Mouse (Mus musculus) adrenal gland, postnatal 36 days (tissue): Measurements from ENCODE around the gene Fggy. TPM values are rescaled to one million over a fixed set of nuclear protein-coding genes. Genes with fewer than 3 reads are reported as not detected.
A peak's percentile ranks its signal among the peaks of the same experiment; 100 is the strongest.

Source experiments
- DNase-seq, 2 experiments: peaks; one replicate each; pipeline ENCODE4 v3.0.0; 2021; ENCODE audit warnings: mixed read lengths in 1 of 2
- total RNA-seq, 2 experiments: library from RNA; stranded (reverse); gene quantifications; 2 replicates each; pipeline ENCODE4 v1.2.3; 2021

The Fggy gene
- total RNA-seq, 2 experiments from 2014 or later: 39.7 to 68.0 TPM

GRCm38 (mm10) chr4:95729142-95729826 is 172.0 kb downstream of the Fggy start:
- no peak for DNase-seq

DNA sequence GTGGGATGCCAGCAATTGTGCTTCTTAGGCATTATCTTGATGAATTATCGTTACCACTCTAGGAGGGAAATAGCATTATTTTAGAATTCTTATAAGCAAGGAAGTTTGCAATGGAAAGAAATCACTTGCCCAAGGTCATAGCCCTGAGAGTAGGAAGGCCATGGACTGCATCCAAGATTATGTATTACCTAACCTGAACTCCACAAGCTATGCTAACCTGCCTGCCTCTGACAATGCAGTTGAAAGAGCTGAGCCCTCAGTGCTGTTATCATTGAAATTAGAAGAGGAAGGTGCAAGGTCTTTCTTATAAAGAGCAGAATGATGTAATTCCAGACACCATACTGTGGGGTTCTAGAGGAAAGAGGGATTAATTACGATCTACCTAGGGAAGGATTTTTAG is 173.8 kb downstream of the Fggy start:
- peak in 1 of 2 experiments; percentile 55 for DNase-seq

DNA sequence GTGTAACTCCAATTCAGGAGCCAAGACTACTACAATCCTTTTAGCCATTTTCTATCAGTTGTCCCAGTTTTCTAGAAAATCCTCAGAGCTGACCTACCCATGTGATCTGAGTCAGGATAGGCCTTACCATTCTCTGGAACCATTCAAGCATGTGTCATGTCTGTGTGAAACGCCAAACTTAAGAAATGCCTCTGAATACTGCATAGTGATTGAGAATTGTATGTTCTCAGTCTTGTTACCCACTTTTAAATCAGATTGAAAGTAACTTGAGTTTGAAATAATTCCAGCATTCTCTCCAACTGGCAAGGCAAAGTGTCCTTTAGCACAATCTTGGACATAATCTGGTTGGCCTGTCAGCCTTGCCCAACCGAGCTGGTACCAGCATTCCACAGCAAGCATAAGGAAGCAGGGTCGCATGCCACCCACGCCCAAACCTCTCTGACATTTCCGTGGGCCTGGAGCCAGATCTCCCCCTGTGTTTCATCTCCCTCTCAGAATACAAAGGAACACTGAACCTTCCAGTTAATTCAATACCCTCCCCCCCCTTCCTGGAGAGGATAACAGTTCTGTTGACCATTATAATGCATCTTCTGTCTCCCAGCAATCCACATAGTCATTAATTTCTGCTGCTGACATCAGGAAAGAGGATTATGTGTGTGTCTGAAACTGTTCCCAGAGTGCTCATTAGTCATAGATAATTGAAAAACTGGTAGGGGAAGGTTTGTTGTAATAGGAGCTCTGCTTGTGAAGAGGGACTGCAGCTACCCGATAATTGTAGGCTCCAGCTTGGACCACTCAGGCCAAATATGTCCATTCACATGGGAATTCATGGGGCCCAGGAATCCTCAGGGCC is 176.3 kb downstream of the Fggy start:
- peak in 1 of 2 experiments; percentile 62 for DNase-seq

- no peak for DNase-seq
Measured at GRCm38 (mm10) chr4:95735967-95736366, 178.7 kb downstream of the Fggy start.

DNA sequence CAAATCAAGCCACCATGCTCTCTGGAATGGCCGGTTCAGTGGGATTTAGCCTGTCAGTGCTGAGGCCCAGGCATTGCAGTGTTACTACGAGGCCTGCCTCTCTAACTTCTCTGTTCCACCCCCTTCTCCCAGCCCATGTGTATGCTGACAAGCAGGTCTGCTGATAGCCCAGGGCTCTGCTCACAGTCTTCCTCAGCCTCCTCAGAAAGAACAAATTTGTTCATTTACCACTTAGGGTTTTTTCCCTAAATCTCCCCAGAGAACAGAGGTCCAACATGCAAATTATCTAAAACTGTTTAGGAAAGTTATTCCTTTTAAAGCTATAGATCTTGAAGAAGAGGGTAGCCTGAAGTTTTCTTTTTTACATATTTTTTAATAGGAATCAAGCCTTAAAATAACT is 179.4 kb downstream of the Fggy start:
- no peak for DNase-seq

DNA sequence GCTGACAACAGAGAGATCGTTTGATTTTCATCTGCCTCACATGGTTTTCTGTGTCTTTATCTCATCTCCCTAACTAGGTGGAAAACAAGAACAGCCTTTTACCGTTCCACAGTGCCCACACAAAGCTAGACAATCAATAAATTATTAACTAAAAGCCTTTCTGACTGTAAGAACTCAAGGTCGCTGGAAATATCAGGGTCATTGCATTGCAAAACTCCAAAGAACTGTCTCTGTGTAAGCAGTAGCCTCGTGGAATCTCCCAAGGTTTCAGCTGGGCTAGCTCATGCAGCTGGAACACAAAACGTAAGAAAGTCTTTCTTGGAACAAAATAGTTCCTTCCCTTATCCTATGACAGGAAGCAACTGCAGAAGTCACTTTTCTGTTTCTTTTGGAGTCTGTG is 180.9 kb downstream of the Fggy start:
- peak; percentile 73 to 78 for DNase-seq

DNA sequence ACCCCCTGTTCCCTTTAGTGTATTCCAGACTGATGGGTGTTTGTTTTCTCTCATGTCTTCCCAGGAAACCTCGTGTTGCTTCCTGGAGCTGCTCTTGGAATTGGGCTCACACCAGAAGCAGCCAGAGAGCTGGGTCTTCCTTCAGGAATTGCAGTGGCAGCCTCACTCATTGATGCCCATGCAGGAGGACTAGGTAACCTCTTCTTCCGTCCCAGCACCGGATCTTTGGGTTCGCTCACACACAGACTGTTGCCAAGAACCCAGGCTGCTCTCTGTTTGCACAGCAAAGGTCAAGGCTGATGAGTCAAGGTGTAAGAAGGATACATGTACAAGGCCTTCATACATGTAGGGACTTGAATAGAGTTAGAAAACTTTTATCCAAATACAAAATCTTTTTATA is 181.4 kb downstream of the Fggy start:
- peak; percentile 68 to 73 for DNase-seq

- no peak for DNase-seq
Measured at GRCm38 (mm10) chr4:95741115-95741734, 183.9 kb downstream of the Fggy start.

GRCm38 (mm10) chr4:95742986-95743385 is 185.7 kb downstream of the Fggy start:
- DNase-seq: peak; percentile 23 to 36

DNA sequence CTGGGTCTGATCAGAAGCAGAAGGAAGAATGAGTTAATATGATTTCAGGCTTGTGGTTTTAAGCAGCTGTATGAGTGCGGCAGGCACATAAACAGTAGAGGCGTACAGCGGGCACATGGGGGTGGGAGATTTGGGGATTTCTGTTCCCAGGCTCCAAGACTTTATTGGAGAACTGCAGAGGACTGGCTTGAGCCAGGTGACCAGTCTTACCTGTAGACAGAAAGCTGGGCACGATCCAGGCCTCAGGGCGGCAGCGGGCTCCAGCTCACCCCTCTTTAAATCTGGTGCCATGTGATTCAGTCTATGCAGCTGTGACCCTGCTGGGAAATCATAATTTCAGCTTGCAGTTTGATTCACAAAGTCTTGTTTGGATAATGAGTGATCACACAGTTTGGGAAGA is 189.6 kb downstream of the Fggy start:
- no peak for DNase-seq

DNA sequence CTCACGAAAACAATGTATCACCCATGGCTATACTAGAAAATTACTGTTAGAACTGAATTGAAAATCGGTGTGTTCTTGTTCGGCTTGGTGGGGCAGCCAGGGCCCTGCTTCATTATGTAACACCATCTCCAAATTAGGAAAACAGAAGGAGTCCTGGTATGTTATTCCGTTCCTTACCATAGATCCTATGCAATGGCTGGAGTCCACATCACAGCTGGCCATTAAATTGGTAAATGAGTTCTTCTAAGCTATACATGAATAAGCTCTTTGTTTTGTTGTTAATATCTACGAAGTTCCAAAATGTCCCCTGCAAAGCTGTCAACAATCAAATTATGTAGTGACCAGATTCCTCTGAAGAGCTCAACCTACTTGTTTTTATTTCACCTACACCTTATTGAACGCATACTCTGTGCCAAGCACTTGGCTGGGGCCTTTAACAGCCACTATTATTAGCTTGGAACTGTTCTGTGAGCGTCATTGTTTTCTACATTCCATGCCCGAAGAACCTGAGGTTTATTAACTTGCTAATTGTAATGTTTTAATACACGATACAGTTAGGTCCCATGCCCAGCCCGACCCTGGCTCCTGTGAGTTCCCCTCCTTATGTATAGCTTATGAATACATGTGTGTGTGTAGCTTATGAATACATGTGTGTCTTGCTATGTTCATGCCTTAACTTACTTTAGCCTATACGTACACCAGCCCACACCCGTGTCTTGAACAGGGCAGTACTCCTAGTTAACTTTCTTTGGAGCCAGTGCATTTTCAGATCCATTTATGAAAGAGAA is 190.3 kb downstream of the Fggy start:
- DNase-seq: no peak

GRCm38 (mm10) chr4:95750186-95750585 is 192.9 kb downstream of the Fggy start:
- DNase-seq: no peak

DNA sequence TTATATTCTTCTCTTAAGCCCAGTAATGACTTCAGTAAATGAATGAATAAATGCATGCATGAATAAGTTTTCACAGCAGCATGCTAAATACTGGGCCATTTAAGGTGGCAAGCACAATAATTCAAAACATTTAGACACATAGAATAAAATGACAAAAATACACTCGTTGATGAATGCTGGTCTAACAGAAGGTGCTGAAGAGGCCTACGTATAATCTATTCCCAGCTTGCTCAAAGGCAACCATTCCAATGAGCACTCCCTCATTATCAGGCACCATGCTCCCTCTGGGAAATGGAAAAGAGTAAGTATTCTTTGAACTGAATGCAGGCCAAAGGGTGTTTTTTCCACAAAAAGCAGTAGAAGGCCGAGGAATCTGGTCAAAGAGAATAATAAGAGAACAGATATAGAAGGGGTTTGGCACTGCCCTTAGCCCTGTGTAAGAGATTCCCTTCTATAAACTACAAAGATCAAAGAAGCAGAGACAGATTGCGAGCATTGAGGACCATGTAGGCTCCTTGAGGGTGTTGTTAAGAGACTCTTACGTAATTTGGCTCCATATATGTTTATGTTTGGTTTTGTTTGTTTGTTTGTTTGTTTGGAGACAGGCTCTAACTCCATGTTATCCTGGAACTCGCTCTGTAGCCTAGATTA is 195.4 kb downstream of the Fggy start:
- DNase-seq: no peak

DNA sequence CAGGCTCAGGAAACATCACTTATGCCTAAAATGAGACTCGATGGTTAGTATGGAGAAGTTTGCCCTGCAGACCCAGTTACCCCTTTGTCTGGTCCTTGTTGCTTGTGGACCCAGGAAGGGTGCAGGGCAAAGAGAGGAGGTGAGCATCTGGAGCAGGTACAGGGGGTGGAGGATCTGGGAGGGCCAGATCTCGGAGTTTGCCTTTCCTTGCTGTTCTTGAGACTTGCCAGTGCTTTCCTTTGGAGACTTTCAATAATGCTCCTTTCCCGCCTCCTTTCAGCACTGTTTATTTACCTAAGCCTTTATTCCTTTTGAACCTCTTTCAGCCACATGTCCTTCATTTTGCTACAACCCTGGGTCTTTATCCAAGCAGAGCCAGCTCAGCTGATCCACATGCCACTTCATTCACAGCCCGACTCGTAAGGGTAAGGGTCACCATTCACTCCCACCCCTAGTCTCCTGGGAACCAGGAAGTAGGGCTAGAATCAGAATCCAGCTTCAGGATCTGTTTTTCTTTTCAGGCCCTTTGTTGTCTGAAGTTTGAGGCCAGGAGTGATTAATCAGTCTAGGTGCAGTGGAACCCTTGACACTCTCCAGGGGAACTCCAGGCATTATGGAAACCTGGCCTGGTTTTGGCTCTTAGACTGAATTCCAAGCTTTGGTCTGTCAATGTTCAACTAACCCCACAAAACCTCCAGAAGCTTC is 201.9 kb downstream of the Fggy start:
- no peak for DNase-seq

DNA sequence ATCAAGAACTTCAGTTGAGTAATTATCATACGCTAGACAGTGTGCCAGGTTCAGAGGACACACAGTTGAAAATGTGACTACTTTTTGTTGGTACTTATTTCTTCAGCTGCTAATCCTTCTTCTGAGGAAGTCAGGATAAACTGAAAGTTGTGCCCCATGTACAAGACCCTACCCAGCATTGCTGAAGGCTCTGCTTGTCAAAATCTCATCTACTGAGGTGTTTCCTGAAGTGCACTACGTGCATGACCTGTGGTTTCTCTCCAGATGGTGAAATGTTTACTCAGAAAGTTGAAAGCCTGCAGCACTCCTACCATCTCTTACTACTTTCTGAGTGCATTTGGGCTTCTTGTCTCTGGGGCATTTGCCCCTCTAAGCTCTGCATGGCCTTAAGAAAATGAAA is 208.1 kb downstream of the Fggy start:
- DNase-seq: no peak

DNA sequence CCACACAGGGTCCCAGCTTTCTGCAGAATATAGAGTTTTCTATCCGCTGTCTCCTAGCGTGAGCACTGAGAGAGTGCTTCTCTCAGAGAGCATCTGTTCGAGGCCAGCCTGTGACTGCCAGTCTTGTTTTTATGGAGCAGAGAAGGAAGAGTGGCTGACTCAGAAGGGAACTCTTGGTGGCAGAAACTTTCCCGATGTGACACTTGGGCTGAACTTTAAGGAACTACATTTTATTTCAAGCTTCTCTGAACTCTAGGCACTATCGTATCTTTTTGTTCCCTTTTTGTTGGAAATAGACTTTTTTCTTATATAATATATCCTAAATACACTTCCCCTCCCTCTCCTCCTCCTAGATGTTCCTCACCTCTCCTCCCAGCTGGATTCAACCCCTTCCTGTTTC is 213.2 kb downstream of the Fggy start:
- no peak for DNase-seq

DNA sequence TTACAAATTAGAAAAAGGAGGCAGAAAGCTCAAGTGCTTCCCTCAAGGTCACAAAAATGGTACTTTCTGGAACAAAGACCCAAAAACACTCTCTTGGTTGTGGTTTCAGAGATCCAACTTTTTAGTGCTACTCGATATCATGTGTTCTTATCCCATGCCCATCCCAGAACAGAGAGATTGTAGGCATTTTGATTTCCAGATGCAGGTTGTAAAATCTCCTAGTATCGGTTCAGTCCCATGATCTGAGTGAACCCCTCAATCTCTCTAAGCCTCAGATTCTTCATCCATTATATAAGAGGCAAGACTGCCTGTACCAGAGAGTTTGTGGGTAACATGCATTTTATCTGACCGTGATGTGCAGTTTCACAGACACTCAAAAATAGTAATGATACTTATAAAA is 214.2 kb downstream of the Fggy start:
- DNase-seq: no peak

GRCm38 (mm10) chr4:95771945-95772344 is 214.6 kb downstream of the Fggy start:
- no peak for DNase-seq

DNA sequence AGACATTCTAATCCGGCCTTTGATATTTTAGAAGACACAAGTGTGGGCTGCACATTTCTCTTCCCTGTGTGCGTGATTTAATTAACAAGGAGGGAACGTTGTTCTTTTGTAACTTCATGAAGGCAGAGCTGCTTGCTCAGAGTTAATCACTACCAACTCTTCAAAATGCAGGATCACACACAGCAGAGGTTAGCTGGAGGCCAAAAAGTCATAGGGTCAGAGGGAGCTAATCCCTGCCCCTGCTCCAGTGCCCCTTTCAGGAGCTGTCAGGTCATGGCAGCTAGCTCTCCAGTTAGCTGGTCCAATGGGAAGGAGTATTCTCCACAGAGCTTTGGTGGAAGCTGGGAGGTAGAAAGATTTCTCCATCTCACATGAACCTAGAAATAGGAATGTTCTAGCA is 215.4 kb downstream of the Fggy start:
- DNase-seq: no peak

- no peak for DNase-seq
Measured at GRCm38 (mm10) chr4:95775574-95775973, 218.3 kb downstream of the Fggy start.

- no peak for DNase-seq
Measured at GRCm38 (mm10) chr4:95777839-95778238, 220.5 kb downstream of the Fggy start.
